Mouse (Mus musculus) fibroblast of lung, adult 2 months (primary cell): ENCODE measurements around the gene Irf1.

Experiments
- DNase-seq: peaks from one replicate; pipeline ENCODE4 v3.0.0-alpha.2; 2011; ENCODE audit warnings: low read depth

Irf1 gene

DNA sequence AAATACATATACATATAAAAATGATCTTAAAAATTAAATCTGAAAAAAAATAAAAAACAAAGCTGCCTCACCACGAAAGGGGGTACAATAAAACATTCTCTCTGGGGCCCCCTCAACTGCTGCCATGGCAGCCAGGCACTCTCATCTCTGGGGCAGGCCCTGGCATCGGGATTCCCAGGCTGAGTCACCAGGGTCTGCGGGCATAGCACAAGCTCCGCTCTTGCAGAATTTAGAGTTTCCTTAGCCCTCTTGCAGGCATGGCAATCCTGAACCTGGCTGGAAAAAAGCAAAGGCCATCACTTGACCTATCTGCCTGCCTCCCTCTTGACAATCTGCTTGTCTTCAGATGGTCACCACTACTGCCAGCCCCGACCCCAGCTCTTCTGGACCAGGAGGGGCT is 8.5 kb upstream of the Irf1 start:
- no peak for DNase-seq

DNA sequence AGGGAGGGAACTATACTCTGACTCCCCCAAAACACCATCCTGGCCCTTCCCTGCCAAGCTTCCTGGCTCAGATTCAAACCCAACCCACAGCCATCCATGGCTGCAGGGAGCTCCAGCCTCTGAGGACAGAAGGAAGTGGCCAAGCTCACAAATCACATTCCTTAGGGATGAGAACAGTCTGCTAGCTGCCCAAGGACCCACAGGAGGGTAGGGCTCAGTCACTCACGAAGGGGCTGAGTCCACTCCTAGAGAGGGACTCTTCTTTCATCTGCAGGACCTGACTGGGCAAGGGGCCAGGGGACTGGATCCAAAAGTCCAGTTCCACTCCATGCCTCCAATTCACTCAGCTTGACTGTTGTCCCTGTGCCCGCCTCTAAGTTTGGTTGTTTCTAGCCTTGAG is 8.0 kb upstream of the Irf1 start:
- DNase-seq: no peak

- no peak for DNase-seq
Measured at GRCm38 (mm10) chr11:53762426-53762825, 7.4 kb upstream of the Irf1 start.

DNA sequence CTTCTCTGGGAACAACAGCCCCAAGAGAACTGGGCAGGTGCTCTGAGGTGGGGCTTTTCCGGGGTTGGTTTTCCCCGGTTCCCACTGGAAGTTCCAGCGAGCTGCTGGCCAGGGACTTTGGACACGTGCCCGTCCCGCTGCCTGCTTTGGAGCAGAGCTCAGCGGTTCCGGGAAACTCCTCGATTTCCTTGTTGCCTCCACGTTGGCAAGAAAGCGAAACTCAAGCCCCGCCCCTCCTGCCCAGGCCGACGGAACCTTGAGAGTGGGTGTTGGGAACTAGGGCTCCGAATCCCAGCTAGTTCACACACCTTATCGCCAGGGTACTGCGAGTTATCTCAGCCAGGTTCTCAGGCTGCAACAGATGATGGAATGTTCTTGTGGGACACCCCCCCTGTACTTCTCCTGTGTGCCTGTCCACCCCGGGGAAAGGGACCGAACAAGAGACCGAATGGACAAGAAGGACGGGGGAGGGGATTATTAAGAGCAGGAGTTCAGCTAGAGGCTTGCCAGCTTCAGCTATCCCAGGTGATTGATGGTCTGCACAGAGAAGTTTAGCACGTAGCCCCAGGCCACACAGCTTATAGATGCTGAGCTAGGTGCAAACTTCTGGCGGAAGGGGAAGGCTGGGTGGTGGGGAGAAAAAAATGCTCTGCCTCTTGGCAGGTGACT is 6.9 kb upstream of the Irf1 start:
- DNase-seq: peak; percentile 68

DNA sequence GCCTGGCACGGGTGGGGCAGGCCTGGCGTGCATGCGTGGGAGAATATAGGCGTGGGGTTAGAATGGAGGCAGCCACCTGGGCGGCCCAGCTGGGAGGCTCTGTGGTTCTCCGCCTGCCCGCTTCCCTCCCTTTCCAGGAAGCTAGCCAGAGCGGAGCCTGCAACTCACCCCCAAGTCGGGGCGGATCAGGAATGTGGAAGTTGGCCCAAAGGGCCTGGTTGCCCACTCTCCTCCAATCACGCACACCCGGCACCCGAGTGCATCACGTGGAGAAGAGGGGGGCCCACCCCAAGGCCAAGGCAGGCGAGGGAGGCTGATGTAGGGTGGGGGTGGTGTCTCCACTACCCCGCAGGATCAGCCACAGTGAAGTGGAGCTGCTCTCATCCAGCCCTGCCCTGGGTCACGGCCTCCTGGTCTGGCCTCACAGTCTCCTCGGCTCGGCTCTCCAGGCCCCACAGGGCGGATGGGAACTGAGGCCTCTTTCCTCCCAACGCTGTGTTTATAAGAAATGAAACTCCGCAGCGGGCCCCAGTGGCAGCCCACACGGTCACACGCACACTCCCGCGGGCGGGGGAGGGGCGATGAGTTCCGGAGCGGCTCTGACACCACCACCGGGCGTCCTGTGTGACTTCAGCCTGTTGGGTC is 6.2 kb upstream of the Irf1 start:
- peak; percentile 95 for DNase-seq

DNA sequence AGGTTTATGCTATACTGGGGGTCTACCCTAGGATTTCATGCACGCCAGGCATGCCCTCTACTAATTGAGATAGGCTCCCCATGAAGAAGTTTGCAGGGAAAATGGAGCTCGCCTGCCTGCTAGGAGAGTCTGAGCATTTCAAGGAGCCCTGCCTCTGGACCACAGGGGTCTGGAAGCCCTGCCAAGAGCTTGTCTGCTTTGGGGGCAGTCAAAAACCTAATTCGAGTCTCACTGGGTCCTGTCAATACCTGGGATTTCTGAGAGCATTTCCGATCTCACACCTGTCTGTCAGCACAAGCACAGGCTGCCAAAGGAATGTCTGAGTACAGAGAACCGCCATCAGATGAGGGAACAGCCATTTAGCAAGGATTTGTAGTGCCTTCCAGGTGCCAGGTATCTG is 5.2 kb upstream of the Irf1 start:
- DNase-seq: no peak

DNA sequence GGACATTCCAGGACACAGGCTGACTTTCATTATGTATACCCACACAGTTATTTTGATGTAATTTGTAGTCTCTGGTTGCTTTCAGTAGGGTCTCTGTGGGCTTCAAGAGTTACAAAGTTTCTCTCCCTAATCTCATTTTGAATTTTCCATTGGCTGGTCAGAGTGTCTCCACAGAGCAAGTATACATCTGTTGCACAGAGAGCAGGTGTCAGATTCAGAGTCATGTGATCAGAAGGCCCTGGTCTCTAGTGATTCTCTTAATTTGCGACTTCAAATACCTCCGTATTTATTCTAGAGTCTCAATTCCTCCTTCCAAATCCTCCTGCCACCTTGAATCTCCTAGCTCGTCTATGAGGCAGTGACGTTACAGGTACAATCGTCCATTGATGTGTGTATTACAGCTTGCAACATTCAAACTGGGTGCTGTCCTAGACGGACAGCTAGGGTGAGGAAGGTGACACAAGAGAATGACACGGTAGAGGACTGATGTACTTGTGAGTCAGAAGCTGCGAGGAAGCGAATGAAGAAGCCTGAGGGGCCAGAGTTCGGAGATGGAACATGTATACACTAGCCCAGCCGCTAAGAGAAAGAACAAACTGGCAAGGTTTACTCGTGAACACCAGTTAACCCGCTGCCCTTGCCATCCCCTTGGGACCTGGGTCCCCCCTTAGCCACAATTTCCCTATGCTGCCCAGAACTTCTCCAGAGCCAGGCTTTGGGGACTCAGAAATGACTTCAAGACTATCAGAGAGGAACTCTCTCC is 1.2 kb upstream of the Irf1 start:
- no peak for DNase-seq

DNA sequence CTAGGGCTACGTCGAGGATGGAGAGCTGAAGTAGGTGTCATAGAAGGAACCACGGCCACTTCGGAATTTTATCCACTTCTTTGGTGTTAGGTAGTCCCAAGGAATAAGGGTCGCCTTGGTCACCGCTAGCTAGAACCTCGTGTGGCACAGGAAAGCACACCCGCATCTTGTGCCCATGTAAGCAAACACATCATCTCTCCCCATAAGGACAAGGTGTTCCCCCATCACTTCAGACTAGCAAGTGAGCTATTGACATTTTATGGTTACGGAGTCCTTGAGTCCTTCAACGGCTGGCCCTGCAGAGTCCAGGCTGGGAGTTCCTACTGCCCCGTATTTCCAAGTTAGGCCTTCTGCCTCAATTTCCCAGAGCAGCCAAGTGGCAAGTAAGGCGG is 633 bp upstream of the Irf1 start:
- no peak for DNase-seq

DNA sequence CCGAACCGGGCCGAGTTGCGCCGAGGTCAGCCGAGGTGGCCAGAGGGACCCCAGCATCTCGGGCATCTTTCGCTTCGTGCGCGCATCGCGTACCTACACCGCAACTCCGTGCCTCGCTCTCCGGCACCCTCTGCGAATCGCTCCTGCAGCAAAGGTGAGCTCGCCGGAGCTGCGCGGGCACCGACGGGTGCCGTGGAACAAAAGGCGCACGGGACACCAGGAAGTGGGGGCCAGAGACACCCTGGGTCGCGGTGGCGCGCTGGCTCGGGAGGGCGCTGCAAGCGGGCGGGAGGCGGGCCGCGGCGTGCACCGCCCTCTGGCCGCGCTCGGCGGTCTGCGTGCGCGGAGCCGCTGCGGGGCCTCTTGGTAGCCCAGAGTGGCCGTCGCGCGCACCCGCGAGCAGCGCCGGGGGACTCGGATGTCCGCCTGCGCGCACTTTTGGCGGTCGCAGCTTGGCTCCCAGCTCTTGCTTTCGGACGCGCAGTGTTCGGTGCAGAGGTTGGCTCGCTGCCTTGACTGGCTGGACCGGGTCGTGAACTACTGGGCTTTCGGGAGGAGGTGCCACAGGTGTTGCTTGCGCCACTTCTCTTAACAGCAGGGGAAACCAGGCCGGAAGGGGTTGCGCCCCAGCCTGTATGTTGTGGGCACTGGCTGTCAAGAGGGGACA is 444 bp downstream of the Irf1 start:
- no peak for DNase-seq

DNA sequence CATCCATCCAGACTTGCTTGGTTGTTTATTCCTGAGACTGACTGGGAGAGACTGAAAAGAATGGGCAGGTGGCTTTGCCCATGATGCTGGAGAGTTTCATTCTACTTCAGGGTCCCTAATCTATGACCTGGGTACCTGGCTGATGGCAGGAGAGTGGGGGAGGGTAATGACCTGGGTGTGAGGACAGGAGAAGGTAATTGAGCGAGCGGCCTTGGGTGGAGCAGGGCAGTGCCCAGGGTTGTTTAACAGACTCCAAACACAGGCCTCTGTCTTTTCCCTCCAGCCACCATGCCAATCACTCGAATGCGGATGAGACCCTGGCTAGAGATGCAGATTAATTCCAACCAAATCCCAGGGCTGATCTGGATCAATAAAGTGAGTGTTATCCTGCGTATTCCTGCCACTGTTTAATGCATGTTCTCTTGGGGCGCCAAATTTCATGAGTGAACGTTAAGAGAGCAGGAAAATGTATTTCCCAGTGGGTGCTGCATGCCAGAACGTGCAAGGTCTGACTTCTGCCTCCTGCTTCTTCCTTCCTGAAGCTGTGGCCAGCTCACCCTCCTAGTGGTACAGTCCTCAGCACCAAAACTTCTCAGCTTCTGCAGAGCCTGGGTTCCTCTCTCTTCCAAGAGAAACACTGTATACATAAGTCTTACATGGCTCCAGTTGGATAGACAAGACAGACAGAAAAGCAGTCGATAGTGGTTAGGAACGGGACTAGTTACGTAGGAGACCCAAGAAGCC is 1.4 kb downstream of the Irf1 start:
- DNase-seq: no peak

DNA sequence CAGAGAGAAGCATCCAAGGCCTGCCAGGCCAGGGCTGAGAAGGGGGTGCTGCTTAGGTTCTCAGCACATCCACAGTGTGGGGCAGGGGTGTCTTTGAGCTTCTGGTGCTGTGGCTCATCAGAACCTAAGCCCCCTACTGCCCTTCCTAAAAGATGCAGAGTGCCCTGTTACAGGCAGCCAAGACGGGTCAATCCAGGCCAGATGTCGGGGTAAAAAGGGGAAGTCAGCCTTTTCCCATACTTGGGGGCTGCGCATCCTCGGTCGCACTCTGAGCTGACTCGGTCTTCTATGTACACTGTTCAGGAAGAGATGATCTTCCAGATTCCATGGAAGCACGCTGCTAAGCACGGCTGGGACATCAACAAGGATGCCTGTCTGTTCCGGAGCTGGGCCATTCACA is 2.7 kb downstream of the Irf1 start:
- no peak for DNase-seq

- DNase-seq: no peak
Measured at GRCm38 (mm10) chr11:53773087-53773486, 3.3 kb downstream of the Irf1 start, which contains the start of gene Gm17334. TSS of gene Gm17334 (minus strand) at chr11:53773187.

- no peak for DNase-seq
Measured at GRCm38 (mm10) chr11:53773641-53774360, 4.0 kb downstream of the Irf1 start.

DNA sequence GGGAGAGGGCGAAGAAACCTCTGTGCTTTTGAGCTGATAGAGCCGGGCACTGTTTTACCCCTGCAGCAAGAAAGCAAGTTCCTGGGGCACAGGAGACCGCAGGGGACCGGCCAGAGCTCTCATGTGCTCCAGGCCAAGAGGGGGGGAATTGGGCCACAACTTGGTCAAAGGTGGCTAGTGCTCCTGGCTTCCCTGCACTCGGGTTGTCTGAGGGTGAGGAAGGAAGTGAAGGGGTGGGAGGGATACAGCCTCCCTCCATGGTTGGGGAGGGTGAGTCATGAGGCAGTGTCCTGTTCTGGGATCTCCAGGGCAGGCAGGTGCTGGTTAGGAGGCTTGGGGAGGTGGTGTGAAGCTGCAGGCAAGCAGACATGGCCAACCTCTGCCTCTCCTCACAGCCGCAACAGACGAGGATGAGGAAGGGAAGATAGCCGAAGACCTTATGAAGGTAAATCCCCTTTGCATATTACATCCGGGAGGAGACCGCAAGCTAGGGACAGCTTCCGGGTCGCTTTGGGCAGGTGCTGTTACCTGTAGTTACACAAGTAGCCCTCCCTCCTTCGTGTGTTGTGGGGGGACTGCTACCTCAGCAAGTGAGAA is 4.9 kb downstream of the Irf1 start:
- no peak for DNase-seq

DNA sequence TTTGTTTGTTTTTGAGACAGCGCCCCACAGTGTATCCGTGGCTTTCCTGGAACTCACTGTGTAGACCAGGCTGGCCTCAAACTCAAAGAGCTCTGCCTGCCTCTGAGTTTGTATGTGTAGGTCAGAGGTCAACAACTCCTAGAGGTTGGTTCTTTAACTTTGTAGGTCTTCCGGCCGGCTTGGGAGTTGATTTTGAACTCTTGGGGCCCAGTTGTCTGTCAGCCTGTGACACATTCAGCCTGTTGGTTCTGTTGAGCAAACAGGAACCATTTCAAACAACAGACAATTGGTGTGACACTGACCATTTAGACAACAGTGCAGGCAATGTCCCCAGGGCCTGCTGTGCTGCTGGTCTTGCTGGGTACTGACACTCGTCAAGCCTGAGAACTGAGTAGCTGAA is 7.9 kb downstream of the Irf1 start:
- DNase-seq: no peak

- no peak for DNase-seq
Measured at GRCm38 (mm10) chr11:53778455-53778854, 8.6 kb downstream of the Irf1 start.

DNA sequence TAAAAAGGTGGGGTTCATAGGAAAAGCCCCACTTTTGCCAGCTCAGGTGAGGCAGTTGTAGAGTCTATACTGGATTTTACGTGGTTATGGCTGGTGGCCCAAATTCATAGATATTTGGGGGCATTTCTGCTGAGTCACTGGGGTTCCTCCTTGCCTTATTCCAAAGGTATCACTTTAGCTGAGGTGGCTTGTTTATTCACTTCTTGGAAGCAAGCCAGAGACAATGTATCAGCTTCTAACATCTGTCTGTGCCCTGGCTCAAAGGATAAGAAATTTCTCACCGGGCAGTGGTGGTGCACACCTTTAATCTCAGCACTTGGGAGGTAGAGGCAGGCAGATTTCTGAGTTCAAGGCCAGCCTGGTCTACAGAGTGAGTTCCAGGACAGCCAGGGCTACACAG is 10.0 kb downstream of the Irf1 start:
- DNase-seq: no peak

DNA sequence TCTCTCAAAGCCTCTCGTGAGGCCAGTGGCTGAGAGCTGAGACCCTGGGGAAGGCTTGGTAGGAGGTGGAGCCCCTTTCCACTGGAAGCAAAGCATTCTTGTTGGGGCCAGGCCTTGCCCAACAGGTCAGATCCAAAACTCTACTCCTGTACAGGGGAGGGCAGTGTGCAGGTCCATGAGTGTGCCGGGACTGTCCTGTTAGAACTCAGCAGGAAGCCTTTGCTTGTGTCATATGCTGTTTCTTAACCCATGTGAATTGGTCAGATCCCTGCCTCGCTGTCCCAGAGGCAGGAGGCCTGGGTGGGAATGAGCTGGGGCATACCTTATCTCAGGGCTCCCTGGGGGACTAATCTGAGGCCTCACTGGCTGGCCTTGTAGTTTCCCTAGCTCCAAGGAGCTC is 10.4 kb downstream of the Irf1 start:
- no peak for DNase-seq

- DNase-seq: no peak
Measured at GRCm38 (mm10) chr11:53781201-53781775, 11.5 kb downstream of the Irf1 start.

- DNase-seq: no peak
Measured at GRCm38 (mm10) chr11:53781964-53782363, 12.2 kb downstream of the Irf1 start.

DNA sequence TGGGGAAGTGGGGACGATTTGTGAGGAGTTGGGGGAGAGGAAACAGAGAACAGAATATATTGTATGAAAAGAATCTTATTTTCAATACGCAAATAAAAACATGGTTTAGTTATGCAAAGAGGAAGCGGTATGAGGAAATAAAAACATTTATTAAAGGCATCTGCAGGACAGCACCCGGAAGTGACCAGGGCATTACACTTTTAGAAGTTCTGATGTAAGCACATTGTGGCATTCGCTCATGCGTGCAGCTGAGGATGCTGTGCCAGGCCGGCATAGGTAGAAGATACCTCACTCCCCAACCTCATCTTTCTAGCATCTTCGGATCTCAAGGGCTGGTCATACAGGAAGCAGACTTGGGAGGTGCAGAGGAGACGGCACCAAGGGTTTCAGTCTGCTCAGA is 13.5 kb downstream of the Irf1 start:
- DNase-seq: no peak
